Mouse (Mus musculus) megakaryocyte, embryonic 14.5 days (primary cell): ENCODE data around the gene Gm9936.

Source experiments
- FLI1 ChIP-seq: IDR thresholded peaks from 2 replicates; pipeline ENCODE4 v1.6.1; 2012; ENCODE audit warnings: low read length, inconsistent platforms, mixed read lengths
- GATA1 ChIP-seq: IDR thresholded peaks from 3 replicates; pipeline ENCODE4 v1.6.1; 2012; ENCODE audit warnings: mixed read lengths, low read length, inconsistent platforms, borderline replicate concordance

- TF ChIP-seq FLI1 (no peak), GATA1 (no peak)
Observed at GRCm38 (mm10) chr5:114864813-114865212, 6.3 kb upstream of the Gm9936 start.
